8 mouse cellular contexts compared by ENCODE assay signal in the genomic region with DNA sequence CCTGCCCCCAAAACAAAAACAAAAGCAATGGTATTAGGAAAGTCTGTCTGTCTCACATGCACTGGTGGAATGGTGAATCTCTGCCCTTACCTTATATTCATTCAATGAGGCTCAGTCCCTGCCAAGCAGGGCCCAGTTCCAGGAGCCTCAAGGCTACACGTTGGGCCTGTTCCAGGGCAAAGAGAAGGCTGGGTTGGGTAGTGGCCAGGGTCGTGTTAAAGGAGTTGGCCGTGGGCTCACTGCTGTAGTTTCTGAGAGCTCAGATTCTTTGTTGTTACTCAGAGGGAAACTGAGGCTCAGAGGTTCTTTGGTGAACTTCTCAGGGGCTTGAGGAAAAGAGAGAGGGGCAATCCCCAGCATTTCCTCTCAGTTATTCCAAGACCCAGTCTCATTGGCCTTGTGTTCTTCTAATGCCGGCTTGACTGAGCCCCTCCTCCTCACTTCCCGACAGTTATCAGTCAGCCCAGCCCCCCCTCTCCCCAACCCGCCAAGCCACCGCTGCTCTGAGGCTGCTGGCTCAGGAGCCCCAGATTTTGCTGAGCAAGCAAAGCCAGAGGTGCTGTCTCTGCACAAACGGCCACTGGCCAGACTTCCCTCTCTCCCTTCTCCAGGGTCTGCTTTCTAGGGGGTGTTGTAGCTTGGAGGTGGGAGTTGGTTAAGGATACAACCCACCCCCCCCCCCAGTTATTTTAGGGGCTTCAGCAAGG. TPM values are rescaled to one million over a fixed set of nuclear protein-coding genes. Genes with fewer than 3 reads are reported as not detected.
DNase-seq lines count a peak whose midpoint lies in the region; ATAC-seq and TF ChIP-seq lines count a peak whose summit lies in the region.

No protein-coding gene starts in this region.

- no peak for TF ChIP-seq POLR2A in brain, embryonic 14.5 days (IDR thresholded peaks at IDR 0.05; ENCODE audit: borderline replicate concordance, extremely low read depth, insufficient read depth, insufficient read length, poor library complexity, severe bottlenecking)
- TF ChIP-seq POLR2A in thymus, adult 2 months (IDR thresholded peaks at IDR 0.05; ENCODE audit: control insufficient read depth, extremely low read depth, insufficient read depth, low read length, poor library complexity) = no peak

- H3K9ac ChIP-seq in midbrain, embryonic 11.5 days (ENCODE audit: low read length) = no peak overlapping the region
- peak overlapping the region; percentile 40; the same call in 1 of the 2 replicates for H3K9ac ChIP-seq in heart, embryonic 11.5 days (ENCODE audit: low read depth, low read length)
- H3K9ac ChIP-seq in kidney, embryonic 15.5 days = no peak overlapping the region

- peak overlapping the region; percentile 35; the same call in 1 of the 2 replicates for H3K27ac ChIP-seq in midbrain, embryonic 10.5 days (replicated peaks)
- no peak overlapping the region for H3K27ac ChIP-seq in midbrain, embryonic 11.5 days (ENCODE audit: low read depth, low read length)
- H3K27ac ChIP-seq in heart, embryonic 11.5 days (ENCODE audit: low read depth, low read length) = peak overlapping the region; percentile 75
- peak overlapping the region; percentile 82 for H3K27ac ChIP-seq in kidney, embryonic 15.5 days
- no peak overlapping the region for H3K27ac ChIP-seq in thymus, adult 2 months (ENCODE audit: control insufficient read depth, insufficient read depth, low read length)

- no peak for TF ChIP-seq CTCF in brain, embryonic 14.5 days (IDR thresholded peaks at IDR 0.05; ENCODE audit: borderline replicate concordance, extremely low read depth, insufficient read depth, insufficient read length)
- no peak for TF ChIP-seq CTCF in thymus, adult 2 months (IDR thresholded peaks at IDR 0.05; ENCODE audit: borderline replicate concordance, control insufficient read depth, extremely low read depth, insufficient read depth, low read length, poor library complexity)

- H3K9me3 ChIP-seq in midbrain, embryonic 10.5 days (replicated peaks) = 0 out of 2 replicates have a peak, but pooled peaks cover 3% of the 10 kb centered on the region
- H3K9me3 ChIP-seq in midbrain, embryonic 11.5 days (ENCODE audit: control insufficient read depth, low read length) = no peaks in the 10 kb centered on the region
- H3K9me3 ChIP-seq in heart, embryonic 11.5 days (replicated peaks; ENCODE audit: control insufficient read depth, low read length) = no peaks in the 10 kb centered on the region
- H3K9me3 ChIP-seq in kidney, embryonic 15.5 days (replicated peaks) = no peaks in the 10 kb centered on the region

- peaks cover 30% of the 10 kb centered on the region for H3K4me1 ChIP-seq in midbrain, embryonic 10.5 days
- H3K4me1 ChIP-seq in midbrain, embryonic 11.5 days (ENCODE audit: control insufficient read depth, insufficient read depth, low read length) = no peaks in the 10 kb centered on the region
- H3K4me1 ChIP-seq in heart, embryonic 11.5 days (ENCODE audit: control insufficient read depth, insufficient read depth, low read length) = peaks cover 44% of the 10 kb centered on the region
- H3K4me1 ChIP-seq in kidney, embryonic 15.5 days = peaks cover 47% of the 10 kb centered on the region
- H3K4me1 ChIP-seq in thymus, adult 2 months (replicated peaks; ENCODE audit: control insufficient read depth, insufficient read depth, low read length) = 0 out of 2 replicates have a peak, but pooled peaks cover 3% of the 10 kb centered on the region

- no peak overlapping the region for H3K4me2 ChIP-seq in midbrain, embryonic 11.5 days
- H3K4me2 ChIP-seq in heart, embryonic 11.5 days = peak overlapping the region; percentile 12; the same call in 1 of the 2 replicates
- peak overlapping the region; percentile 6; the same call in 1 of the 2 replicates for H3K4me2 ChIP-seq in kidney, embryonic 15.5 days

- DNase-seq in midbrain, embryonic 10.5 days (ENCODE audit: low spot score) = peak; percentile 26
- DNase-seq in midbrain, embryonic 11.5 days (ENCODE audit: low spot score, missing footprints) = no peak
- peak; percentile 75 for DNase-seq in brain, embryonic 14.5 days (ENCODE audit: low read depth)
- no peak for DNase-seq in thymus, adult 2 months
- no peak for DNase-seq in urinary bladder, adult 2 months (ENCODE audit: low spot score)

- WGBS in midbrain, embryonic 10.5 days = 28% methylated on average over 8 of the region's 8 CpGs
- WGBS in midbrain, embryonic 11.5 days = 32% methylated on average over 8 of the region's 8 CpGs
- WGBS in heart, embryonic 11.5 days (ENCODE audit: insufficient replicate concordance) = 17% methylated on average over 8 of the region's 8 CpGs
- WGBS in kidney, embryonic 15.5 days = 17% methylated on average over 8 of the region's 8 CpGs
- WGBS in thymus, adult 2 months = 24% methylated on average over 8 of the region's 8 CpGs

- ATAC-seq in midbrain, embryonic 11.5 days (ENCODE audit: low FRiP score) = no peak
- ATAC-seq in heart, embryonic 11.5 days (replicated peaks; ENCODE audit: insufficient number of reproducible peaks, low FRiP score, low TSS enrichment) = peak; percentile 73
- peak; percentile 50 for ATAC-seq in kidney, embryonic 15.5 days (replicated peaks; ENCODE audit: low FRiP score)
- 0 out of 2 replicates have a peak, but pooled peaks have one; percentile 26 for ATAC-seq in megakaryocyte progenitor cell, adult 5-6 weeks (replicated peaks; ENCODE audit: poor library complexity)

- peaks cover 7% of the 10 kb centered on the region; the same call in 1 of the 2 replicates for H3K27me3 ChIP-seq in midbrain, embryonic 10.5 days (ENCODE audit: low read depth, poor library complexity, severe bottlenecking)
- no peaks in the 10 kb centered on the region for H3K27me3 ChIP-seq in midbrain, embryonic 11.5 days (ENCODE audit: control insufficient read depth, insufficient read depth, low read length)
- no peaks in the 10 kb centered on the region for H3K27me3 ChIP-seq in heart, embryonic 11.5 days (ENCODE audit: control insufficient read depth, insufficient read depth, low read length)
- H3K27me3 ChIP-seq in kidney, embryonic 15.5 days = no peaks in the 10 kb centered on the region
- no peaks in the 10 kb centered on the region for H3K27me3 ChIP-seq in thymus, adult 2 months (ENCODE audit: control insufficient read depth, insufficient read depth, low read length)

- peaks cover 2% of the 10 kb centered on the region; the same call in 1 of the 2 replicates for H3K36me3 ChIP-seq in midbrain, embryonic 10.5 days
- H3K36me3 ChIP-seq in midbrain, embryonic 11.5 days (ENCODE audit: control insufficient read depth, insufficient read depth, low read length) = no peaks in the 10 kb centered on the region
- peaks cover 9% of the 10 kb centered on the region for H3K36me3 ChIP-seq in heart, embryonic 11.5 days (ENCODE audit: control insufficient read depth, insufficient read depth, low read length)
- H3K36me3 ChIP-seq in kidney, embryonic 15.5 days = peaks cover 31% of the 10 kb centered on the region
- no peaks in the 10 kb centered on the region for H3K36me3 ChIP-seq in thymus, adult 2 months (ENCODE audit: control insufficient read depth, insufficient read depth, low read length)

- no peak overlapping the region for H3K4me3 ChIP-seq in midbrain, embryonic 10.5 days
- no peak overlapping the region for H3K4me3 ChIP-seq in midbrain, embryonic 11.5 days (ENCODE audit: low read depth, low read length)
- no peak overlapping the region for H3K4me3 ChIP-seq in heart, embryonic 11.5 days (ENCODE audit: low read depth, low read length)
- no peak overlapping the region for H3K4me3 ChIP-seq in kidney, embryonic 15.5 days (replicated peaks)
- no peak overlapping the region for H3K4me3 ChIP-seq in thymus, adult 2 months (ENCODE audit: control insufficient read depth, insufficient read depth, low read length)

RNA-seq across cellular contexts. Expression of a gene that starts 16.0 kb away (rescaled TPM):
- 5.5 and 5.8 TPM in 2 replicates for polyA plus RNA-seq in midbrain, embryonic 10.5 days (2016; fragmentation: Nextera tagmentation; extraction: Ambion mirVana)
- polyA plus RNA-seq in midbrain, embryonic 11.5 days (2014; fragmentation: Nextera tagmentation; extraction: Ambion mirVana) = 5.0 and 5.1 TPM in 2 replicates
- 42.8 and 44.8 TPM in 2 replicates for polyA plus RNA-seq in brain, embryonic 14.5 days (2012; rRNA removed)
- polyA plus RNA-seq in heart, embryonic 11.5 days (2014; fragmentation: Nextera tagmentation; extraction: Ambion mirVana) = 15.8 and 17.9 TPM in 2 replicates
- polyA plus RNA-seq in kidney, embryonic 15.5 days (2015; fragmentation: Nextera tagmentation; extraction: Ambion mirVana) = 21.5 and 22.3 TPM in 2 replicates
- 1.4 and 2.1 TPM in 2 replicates for total RNA-seq in megakaryocyte progenitor cell, adult 5-6 weeks (2015)
- 2.1 and 2.8 TPM in 2 replicates for total RNA-seq in megakaryocyte progenitor cell, adult 5-6 weeks (2017)
- 13.6 and 19.9 TPM in 2 replicates for polyA plus RNA-seq in thymus, adult 2 months (2012; rRNA removed)
- polyA plus RNA-seq in urinary bladder, adult 2 months (2012; rRNA removed) = 38.6 and 41.9 TPM in 2 replicates

RNA-seq across cellular contexts. Expression of a gene that starts 23.9 kb away (rescaled TPM):
- polyA plus RNA-seq in midbrain, embryonic 10.5 days (2016; fragmentation: Nextera tagmentation; extraction: Ambion mirVana) = 34.6 and 35.6 TPM in 2 replicates
- polyA plus RNA-seq in midbrain, embryonic 11.5 days (2014; fragmentation: Nextera tagmentation; extraction: Ambion mirVana) = 36.8 and 40.1 TPM in 2 replicates
- polyA plus RNA-seq in brain, embryonic 14.5 days (2012; rRNA removed) = 19.5 and 20.0 TPM in 2 replicates
- polyA plus RNA-seq in heart, embryonic 11.5 days (2014; fragmentation: Nextera tagmentation; extraction: Ambion mirVana) = 50.8 and 54.0 TPM in 2 replicates
- 28.0 and 34.3 TPM in 2 replicates for polyA plus RNA-seq in kidney, embryonic 15.5 days (2015; fragmentation: Nextera tagmentation; extraction: Ambion mirVana)
- total RNA-seq in megakaryocyte progenitor cell, adult 5-6 weeks (2015) = 3.0 and 4.6 TPM in 2 replicates
- total RNA-seq in megakaryocyte progenitor cell, adult 5-6 weeks (2017) = 3.4 and 3.9 TPM in 2 replicates
- 12.8 and 15.7 TPM in 2 replicates for polyA plus RNA-seq in thymus, adult 2 months (2012; rRNA removed)
- 22.0 and 23.6 TPM in 2 replicates for polyA plus RNA-seq in urinary bladder, adult 2 months (2012; rRNA removed)

RNA-seq across cellular contexts. Expression of a gene that starts 23.9 kb away (rescaled TPM):
- polyA plus RNA-seq in midbrain, embryonic 10.5 days (2016; fragmentation: Nextera tagmentation; extraction: Ambion mirVana) = 1.4 and 2.0 TPM in 2 replicates
- 1.3 and 1.5 TPM in 2 replicates for polyA plus RNA-seq in midbrain, embryonic 11.5 days (2014; fragmentation: Nextera tagmentation; extraction: Ambion mirVana)
- polyA plus RNA-seq in brain, embryonic 14.5 days (2012; rRNA removed) = 1.2 and 1.4 TPM in 2 replicates
- polyA plus RNA-seq in heart, embryonic 11.5 days (2014; fragmentation: Nextera tagmentation; extraction: Ambion mirVana) = 0.10 and 0.41 TPM in 2 replicates
- polyA plus RNA-seq in kidney, embryonic 15.5 days (2015; fragmentation: Nextera tagmentation; extraction: Ambion mirVana) = 1.4 and 1.7 TPM in 2 replicates
- total RNA-seq in megakaryocyte progenitor cell, adult 5-6 weeks (2015) = 0.15 and 1.1 TPM in 2 replicates
- total RNA-seq in megakaryocyte progenitor cell, adult 5-6 weeks (2017) = not detected in 2 replicates
- 0.31 and 0.33 TPM in 2 replicates for polyA plus RNA-seq in thymus, adult 2 months (2012; rRNA removed)
- 3.8 and 4.2 TPM in 2 replicates for polyA plus RNA-seq in urinary bladder, adult 2 months (2012; rRNA removed)

RNA-seq across cellular contexts. Expression of a gene that starts 44.9 kb away (rescaled TPM):
- 1,350 and 1,398 TPM in 2 replicates for polyA plus RNA-seq in midbrain, embryonic 10.5 days (2016; fragmentation: Nextera tagmentation; extraction: Ambion mirVana)
- polyA plus RNA-seq in midbrain, embryonic 11.5 days (2014; fragmentation: Nextera tagmentation; extraction: Ambion mirVana) = 1,347 and 1,422 TPM in 2 replicates
- polyA plus RNA-seq in brain, embryonic 14.5 days (2012; rRNA removed) = 574 and 777 TPM in 2 replicates
- polyA plus RNA-seq in heart, embryonic 11.5 days (2014; fragmentation: Nextera tagmentation; extraction: Ambion mirVana) = 1,994 and 2,294 TPM in 2 replicates
- 1,594 and 1,598 TPM in 2 replicates for polyA plus RNA-seq in kidney, embryonic 15.5 days (2015; fragmentation: Nextera tagmentation; extraction: Ambion mirVana)
- total RNA-seq in megakaryocyte progenitor cell, adult 5-6 weeks (2015) = 1,115 and 1,144 TPM in 2 replicates
- 325 and 354 TPM in 2 replicates for total RNA-seq in megakaryocyte progenitor cell, adult 5-6 weeks (2017)
- polyA plus RNA-seq in thymus, adult 2 months (2012; rRNA removed) = 2,238 and 2,885 TPM in 2 replicates
- 2,402 and 3,491 TPM in 2 replicates for polyA plus RNA-seq in urinary bladder, adult 2 months (2012; rRNA removed)

Comparison
In these comparisons a context has a peak if more than half of its experiments do, and no peak if none do; other contexts are left out.
1. DNase-seq: peak in midbrain, embryonic 10.5 days (single experiment) and brain, embryonic 14.5 days (single experiment); none in midbrain, embryonic 11.5 days (single experiment), thymus, adult 2 months (single experiment) and urinary bladder, adult 2 months (single experiment).
2. H3K27ac ChIP-seq: peak in midbrain, embryonic 10.5 days (single experiment), heart, embryonic 11.5 days (single experiment) and kidney, embryonic 15.5 days (single experiment); none in midbrain, embryonic 11.5 days (single experiment) and thymus, adult 2 months (single experiment).